Mouse (Mus musculus): ENCODE results near the gene Fancm.

DNA sequence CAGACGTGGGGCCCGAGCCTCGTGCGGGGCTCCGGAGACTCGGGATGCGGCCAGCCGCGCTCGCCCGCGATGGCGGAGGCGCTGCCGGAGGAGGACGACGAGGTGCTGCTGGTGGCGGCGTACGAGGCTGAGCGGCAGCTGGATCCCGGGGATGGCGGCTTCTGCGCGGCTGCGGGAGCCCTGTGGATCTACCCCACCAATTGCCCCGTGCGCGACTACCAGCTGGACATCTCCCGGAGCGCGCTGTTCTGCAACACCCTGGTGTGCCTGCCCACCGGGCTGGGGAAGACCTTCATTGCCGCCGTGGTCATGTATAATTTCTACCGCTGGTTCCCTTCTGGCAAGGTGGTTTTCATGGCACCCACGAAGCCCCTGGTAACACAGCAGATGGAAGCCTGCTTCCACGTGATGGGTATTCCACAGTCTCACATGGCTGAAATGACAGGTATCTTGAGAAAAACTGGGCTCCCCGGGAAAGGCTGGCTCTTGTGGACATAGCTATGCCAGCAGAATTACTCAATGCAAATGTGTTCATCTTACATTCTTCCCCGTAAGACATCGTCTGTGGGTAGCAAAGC, 419 bp downstream of the Fancm start:
- TF ChIP-seq POLR2A (IDR thresholded peaks at IDR 0.05; ENCODE audit: extremely low read depth, insufficient read depth, low read length): no peak
- no peak for TF ChIP-seq CTCF (IDR thresholded peaks at IDR 0.05; ENCODE audit: extremely low read depth, insufficient read depth, low read length)

Measured in cortical plate, adult 2 months (tissue).